Mouse (Mus musculus) lung, adult 2 months (tissue): ENCODE data around the gene Akr1b3.

Experiments used
- CTCF ChIP-seq: fragments of 200-500 bp; IDR thresholded peaks from 2 replicates; pipeline ENCODE4 v1.5.1; 2011; ENCODE audit warnings: mild to moderate bottlenecking, low read length, control low read depth; ENCODE audit not compliant: insufficient read depth
- POLR2A ChIP-seq: fragments of 200-500 bp; IDR thresholded peaks from 2 replicates; pipeline ENCODE4 v1.6.1; 2011; ENCODE audit warnings: low read depth, mild to moderate bottlenecking, control low read depth, low read length, borderline replicate concordance; ENCODE audit errors: extremely low read depth

DNA sequence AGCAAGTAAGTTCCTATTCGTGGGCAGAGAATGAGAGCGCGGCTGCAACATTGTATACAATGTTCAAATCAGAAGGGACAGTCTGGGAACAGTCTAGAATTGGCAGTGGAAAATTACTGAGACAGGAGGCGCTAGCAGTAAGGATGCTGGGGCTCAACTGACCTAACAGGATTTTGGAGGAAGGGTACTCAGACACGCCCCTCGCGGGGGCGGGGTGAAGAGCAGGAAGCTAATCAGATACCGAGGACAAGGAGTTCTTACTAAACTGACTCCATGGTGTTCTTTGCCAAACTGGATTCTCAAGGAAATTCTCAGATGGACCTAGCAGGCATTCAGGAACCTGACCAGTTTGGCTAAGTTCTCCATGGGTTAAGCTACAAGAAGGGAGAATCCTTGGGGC, 27.7 kb upstream of the Akr1b3 start:
- TF ChIP-seq POLR2A (no peak), CTCF (no peak)
